18 mouse cellular contexts compared by ENCODE assay signal in the genomic region with DNA sequence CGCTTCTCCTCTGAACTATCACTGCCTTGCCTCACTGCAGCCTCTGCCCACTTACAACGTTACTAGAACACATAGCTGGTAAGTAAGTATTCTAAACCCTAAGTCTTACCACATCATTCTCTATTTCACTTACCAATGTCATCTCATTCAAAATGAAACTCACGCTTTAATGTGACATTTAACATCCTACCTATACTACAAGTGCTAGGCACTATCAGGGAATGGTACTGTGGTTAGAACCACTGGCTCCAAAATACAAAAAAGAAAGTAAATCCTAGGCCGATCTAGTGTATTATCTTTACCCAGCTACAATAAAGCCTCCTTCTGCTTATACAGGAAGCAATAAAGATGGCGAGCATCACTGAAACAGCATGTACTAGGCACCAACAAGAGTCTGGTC. TPM values are rescaled to one million over a fixed set of nuclear protein-coding genes. Genes with fewer than 3 reads are reported as not detected.
DNase-seq lines count a peak whose midpoint lies in the region; ATAC-seq lines count a peak whose summit lies in the region.
"Had no signal": no experiment of that assay in that cellular context is flagged by ENCODE, and none has a peak within 500 bp of the region (broad histone marks: within the 10 kb centered on the region; RNA-seq: fewer than 3 reads in every experiment).

No protein-coding gene starts in this region.

- peak; percentile 6 for DNase-seq in heart, adult 11 months
- DNase-seq in heart, postnatal 14 days, result no peak
- DNase-seq in ovary, postnatal 36 days (ENCODE audit: low spot score), result no peak
- DNase-seq: adrenal gland, adult 8-10 months; adrenal gland, postnatal 14 days; adrenal gland, postnatal 36 days; B cell, adult 2 months; cerebellum, adult 11-12 months; cerebellum, adult 2 months; cerebellum, adult 9-10 months; cerebellum, postnatal 10 days; cerebellum, postnatal 25 days; forebrain, postnatal 0 days had no signal

- peak; percentile 63 for ATAC-seq in CD4-positive, CD25-positive, alpha-beta regulatory T cell, adult 4 months
- ATAC-seq in inflammation-experienced regulatory T-cells, adult 6 months, result peak; percentile 48
- ATAC-seq: forebrain, embryonic 13.5 days; forebrain, embryonic 15.5 days; forebrain, postnatal 0 days had no signal

- intact Hi-C loops in heart, postnatal 14 days (cut with DNase I), result no loop called here

RNA-seq across cellular contexts. Expression of a gene that starts 22.7 kb away (rescaled TPM):
- total RNA-seq in heart, postnatal 14 days (2021), result 1 to 10 TPM; 7.4 to 7.9 TPM
- polyA plus RNA-seq in CD4-positive, CD25-positive, alpha-beta regulatory T cell, adult 4 months (2017; shearing (Covaris generic)), result 10 to 100 TPM; 27.8 to 49.0 TPM
- polyA plus RNA-seq in inflammation-experienced regulatory T-cells, adult 6 months (2017; shearing (Covaris generic)), result 10 to 100 TPM; 24.0 to 29.1 (median 26.9) TPM

RNA-seq across cellular contexts. Expression of a gene that starts 22.8 kb away (rescaled TPM):
- total RNA-seq in heart, postnatal 14 days (2021), result 10 to 100 TPM; 25.3 to 25.9 TPM
- polyA plus RNA-seq in CD4-positive, CD25-positive, alpha-beta regulatory T cell, adult 4 months (2017; shearing (Covaris generic)), result 10 to 100 TPM; 29.6 to 38.5 TPM
- 10 to 100 TPM; 27.4 to 30.8 (median 30.8) TPM for polyA plus RNA-seq in inflammation-experienced regulatory T-cells, adult 6 months (2017; shearing (Covaris generic))

RNA-seq across cellular contexts. Expression of a gene that starts 23.3 kb away (rescaled TPM):
- 10 to 100 TPM; 55.1 to 57.6 TPM for total RNA-seq in heart, postnatal 14 days (2021)
- 100 to 1,000 TPM; 489 to 553 TPM for polyA plus RNA-seq in CD4-positive, CD25-positive, alpha-beta regulatory T cell, adult 4 months (2017; shearing (Covaris generic))
- polyA plus RNA-seq in inflammation-experienced regulatory T-cells, adult 6 months (2017; shearing (Covaris generic)), result 100 to 1,000 TPM; 260 to 774 (median 501) TPM

RNA-seq across cellular contexts. Expression of a gene that starts 52.9 kb away (rescaled TPM):
- total RNA-seq in heart, postnatal 14 days (2021), result 100 to 1,000 TPM; 139 to 166 TPM
- 1 to 10 TPM; 7.4 to 7.8 TPM for polyA plus RNA-seq in CD4-positive, CD25-positive, alpha-beta regulatory T cell, adult 4 months (2017; shearing (Covaris generic))
- polyA plus RNA-seq in inflammation-experienced regulatory T-cells, adult 6 months (2017; shearing (Covaris generic)), result 10 to 100 TPM in 1 of 3 experiments, 1 to 10 TPM in 2; 1.2 to 14.7 (median 2.5) TPM
- total RNA-seq: MEL had no signal

RNA-seq across cellular contexts. Expression of a gene that starts 59.4 kb away (rescaled TPM):
- total RNA-seq in heart, postnatal 14 days (2021), result 1 to 10 TPM; 2.2 to 2.3 TPM
- 1 to 10 TPM in 1 of 2 experiments, under 1 TPM in 1; 0.67 to 1.2 TPM for polyA plus RNA-seq in CD4-positive, CD25-positive, alpha-beta regulatory T cell, adult 4 months (2017; shearing (Covaris generic))
- polyA plus RNA-seq in inflammation-experienced regulatory T-cells, adult 6 months (2017; shearing (Covaris generic)), result 1 to 10 TPM in 1 of 3 experiments, under 1 TPM in 2; 0.40 to 1.5 (median 0.50) TPM
- total RNA-seq: MEL had no signal
